Mouse (Mus musculus) ovary, adult 18-20 months (tissue): ENCODE data around the gene Serpina3n.
"Not testable (repeated sequence)": the region's sequence is repeated elsewhere in the genome, so short reads cannot be mapped to it uniquely, and the experiment has no call there.

Source experiments
- DNase-seq: peaks from one replicate; pipeline ENCODE4 v3.0.0; 2022; ENCODE audit warnings: low spot score, mixed read lengths

Serpina3n gene

GRCm38 (mm10) chr12:104433951-104434735 is 27.6 kb downstream of the Serpina3n start:
- no peak for DNase-seq

- peak; percentile 51 for DNase-seq
Observed at GRCm38 (mm10) chr12:104440087-104440760, 33.7 kb downstream of the Serpina3n start.

- DNase-seq, result no peak
Observed at GRCm38 (mm10) chr12:104443716-104444115, 37.2 kb downstream of the Serpina3n start.

- DNase-seq, result not testable (repeated sequence)
Observed at GRCm38 (mm10) chr12:104447056-104447455, 40.5 kb downstream of the Serpina3n start.

GRCm38 (mm10) chr12:104448099-104448498 is 41.6 kb downstream of the Serpina3n start:
- no peak for DNase-seq

GRCm38 (mm10) chr12:104450257-104450656 is 43.7 kb downstream of the Serpina3n start:
- no peak for DNase-seq

GRCm38 (mm10) chr12:104453002-104453401 is 46.5 kb downstream of the Serpina3n start:
- DNase-seq, result no peak

GRCm38 (mm10) chr12:104459377-104459776 is 52.8 kb downstream of the Serpina3n start:
- DNase-seq, result no peak

GRCm38 (mm10) chr12:104461372-104461771 is 54.8 kb downstream of the Serpina3n start:
- DNase-seq, result no peak
